Comparison of ENCODE assay signal across 20 mouse cellular contexts in the genomic region with DNA sequence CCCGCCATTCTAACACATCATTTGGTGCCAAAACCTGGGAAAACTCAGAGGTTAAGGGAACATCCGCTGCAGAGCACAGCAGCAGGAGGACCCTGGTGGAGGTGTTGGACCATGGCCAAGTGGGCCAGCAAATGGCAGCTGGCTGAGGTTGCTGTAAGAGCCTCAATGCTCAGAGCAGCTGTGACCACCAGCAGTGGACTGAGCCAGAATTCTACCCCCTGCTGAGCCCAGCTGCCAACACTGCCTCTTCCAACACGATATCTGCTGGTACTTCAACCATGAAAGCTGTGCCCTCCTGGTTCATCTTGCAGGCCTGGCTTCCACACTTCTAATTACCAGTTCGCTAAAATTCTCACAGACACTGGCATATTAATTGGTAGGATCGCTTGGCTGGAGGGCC. TPM values are rescaled to one million over a fixed set of nuclear protein-coding genes. Genes with fewer than 3 reads are reported as not detected.
DNase-seq lines count a peak whose midpoint lies in the region; ATAC-seq and TF ChIP-seq lines count a peak whose summit lies in the region.
"Not testable (repeated sequence)": the region's sequence is repeated elsewhere in the genome, so short reads cannot be mapped to it uniquely, and the experiment has no call there.
"Had no signal": no experiment of that assay in that cellular context is flagged by ENCODE, and none has a peak within 500 bp of the region (broad histone marks: within the 10 kb centered on the region; RNA-seq: fewer than 3 reads in every experiment).

No protein-coding gene starts in this region.

- not testable (repeated sequence) for H3K27ac ChIP-seq in embryonic facial prominence, embryonic 12.5 days; forebrain, embryonic 14.5 days (ENCODE audit: low read depth, low read length); hindbrain, postnatal 0 days; limb, embryonic 14.5 days (replicated peaks; ENCODE audit: low read depth, low read length); neural tube, embryonic 14.5 days (ENCODE audit: low read depth, low read length)

- TF ChIP-seq POLR2A in limb, embryonic 14.5 days (IDR thresholded peaks at IDR 0.05; ENCODE audit: borderline replicate concordance, extremely low read depth, insufficient read depth, insufficient read length) = not testable (repeated sequence)

- intact Hi-C loops in gastrocnemius, postnatal 14 days (cut with DNase I; ENCODE audit: low total_unique reads) = not testable (repeated sequence)

- not testable (repeated sequence) for H3K4me2 ChIP-seq in embryonic facial prominence, embryonic 12.5 days (replicated peaks); forebrain, embryonic 14.5 days (ENCODE audit: low read length); hindbrain, postnatal 0 days (ENCODE audit: low read depth, low read length); limb, embryonic 14.5 days (replicated peaks; ENCODE audit: low read depth, low read length, severe bottlenecking); neural tube, embryonic 14.5 days (ENCODE audit: low read depth, low read length)

- H3K27me3 ChIP-seq in embryonic facial prominence, embryonic 12.5 days; forebrain, embryonic 14.5 days (replicated peaks; ENCODE audit: control insufficient read depth, insufficient read depth, low read length); hindbrain, postnatal 0 days (ENCODE audit: insufficient read depth, low read length); limb, embryonic 14.5 days (ENCODE audit: control insufficient read depth, insufficient read depth, low read length); neural tube, embryonic 14.5 days (ENCODE audit: control insufficient read depth, insufficient read depth, low read length): not testable (repeated sequence)

- WGBS in embryonic facial prominence, embryonic 12.5 days = 76% methylated on average over 5 of the region's 5 CpGs
- WGBS in forebrain, embryonic 14.5 days = 52% methylated on average over 5 of the region's 5 CpGs
- 48% methylated on average over 5 of the region's 5 CpGs for WGBS in hindbrain, postnatal 0 days
- WGBS in limb, embryonic 14.5 days = 78% methylated on average over 5 of the region's 5 CpGs
- WGBS in neural tube, embryonic 14.5 days = 60% methylated on average over 5 of the region's 5 CpGs

- not testable (repeated sequence) for H3K9ac ChIP-seq in embryonic facial prominence, embryonic 12.5 days; forebrain, embryonic 14.5 days (ENCODE audit: low read length); hindbrain, postnatal 0 days (replicated peaks; ENCODE audit: low read length); limb, embryonic 14.5 days (ENCODE audit: low read depth, low read length, severe bottlenecking); neural tube, embryonic 14.5 days (replicated peaks; ENCODE audit: low read depth, low read length)

- H3K9me3 ChIP-seq in embryonic facial prominence, embryonic 12.5 days; forebrain, embryonic 14.5 days (replicated peaks; ENCODE audit: control insufficient read depth, low read length); hindbrain, postnatal 0 days (ENCODE audit: low read length); limb, embryonic 14.5 days (ENCODE audit: control insufficient read depth, low read length); neural tube, embryonic 14.5 days (ENCODE audit: control insufficient read depth, low read length): not testable (repeated sequence)

- not testable (repeated sequence) for TF ChIP-seq CTCF in hindbrain, postnatal 0 days (IDR thresholded peaks at IDR 0.05; ENCODE audit: low read depth)

- H3K4me1 ChIP-seq in embryonic facial prominence, embryonic 12.5 days; forebrain, embryonic 14.5 days (ENCODE audit: control insufficient read depth, insufficient read depth, low read length); hindbrain, postnatal 0 days (ENCODE audit: insufficient read depth, low read length); limb, embryonic 14.5 days (ENCODE audit: control insufficient read depth, insufficient read depth, low read length); neural tube, embryonic 14.5 days (ENCODE audit: control insufficient read depth, insufficient read depth, low read length): not testable (repeated sequence)

- 0 out of 2 replicates have a peak, but pooled peaks have one; percentile 22 for ATAC-seq in embryonic facial prominence, embryonic 12.5 days (ENCODE audit: insufficient number of reproducible peaks, insufficient read depth, low FRiP score, low TSS enrichment)
- peak; percentile 23; the same call in 1 of the 2 replicates for ATAC-seq in forebrain, embryonic 14.5 days
- peak; percentile 91 for ATAC-seq in hindbrain, postnatal 0 days
- ATAC-seq in limb, embryonic 14.5 days (ENCODE audit: low FRiP score, low read depth) = peak; percentile 44; the same call in 1 of the 2 replicates
- ATAC-seq in neural tube, embryonic 14.5 days (ENCODE audit: low read depth) = peak; percentile 72

- peak; percentile 4 for DNase-seq in Muller cell, postnatal 12 days (ENCODE audit: inconsistent ontology term)
- peak; percentile 0 for DNase-seq in forebrain, embryonic 14.5 days (ENCODE audit: low spot score)
- peak; percentile 4 for DNase-seq in gastrocnemius, postnatal 14 days
- DNase-seq in hindbrain, postnatal 0 days (ENCODE audit: low spot score) = peak; percentile 54
- not testable (repeated sequence) for DNase-seq in limb, embryonic 14.5 days (ENCODE audit: low spot score)
- peak; percentile 4 to 48 for DNase-seq in lung, postnatal 4 days

- H3K36me3 ChIP-seq in embryonic facial prominence, embryonic 12.5 days; forebrain, embryonic 14.5 days (ENCODE audit: control insufficient read depth, insufficient read depth, low read length); hindbrain, postnatal 0 days (ENCODE audit: insufficient read depth, low read length); limb, embryonic 14.5 days (ENCODE audit: control insufficient read depth, insufficient read depth, low read length); neural tube, embryonic 14.5 days (ENCODE audit: control insufficient read depth, insufficient read depth, low read length): not testable (repeated sequence)

- H3K4me3 ChIP-seq in embryonic facial prominence, embryonic 12.5 days; forebrain, embryonic 14.5 days (ENCODE audit: low read depth, low read length); hindbrain, postnatal 0 days (ENCODE audit: low read length); limb, embryonic 14.5 days (replicated peaks; ENCODE audit: low read length); neural tube, embryonic 14.5 days (ENCODE audit: low read depth, low read length): not testable (repeated sequence)

RNA-seq across cellular contexts. Expression of gene Gbp10, which starts 1.6 kb away (rescaled TPM):
- polyA plus RNA-seq in embryonic facial prominence, embryonic 12.5 days (2016; fragmentation: Nextera tagmentation; extraction: Ambion mirVana) = 0.22 and 0.52 TPM in 2 replicates
- polyA plus RNA-seq in forebrain, embryonic 14.5 days (2014; fragmentation: Nextera tagmentation; extraction: Ambion mirVana) = 0.41 and 0.75 TPM in 2 replicates
- under 1 TPM; 0.10 to 0.64 TPM for total RNA-seq in gastrocnemius, postnatal 14 days (2021)
- 1.6 and 1.9 TPM in 2 replicates for total RNA-seq in hindbrain, postnatal 0 days (2014; rRNA removed)
- polyA plus RNA-seq in hindbrain, postnatal 0 days (2015; fragmentation: Nextera tagmentation; extraction: Ambion mirVana) = 0.55 and 0.61 TPM in 2 replicates
- 0.31 and 0.68 TPM in 2 replicates for polyA plus RNA-seq in limb, embryonic 14.5 days (2012; rRNA removed)
- 0.25 TPM in 1 of 2 replicates, not detected in the other for polyA plus RNA-seq in limb, embryonic 14.5 days (2014; fragmentation: Nextera tagmentation; extraction: Ambion mirVana)
- polyA plus RNA-seq in neural tube, embryonic 14.5 days (2014; fragmentation: Nextera tagmentation; extraction: Ambion mirVana) = 2.6 TPM in 1 of 2 replicates, not detected in the other
- total RNA-seq: common myeloid progenitor, adult 5-6 weeks; layer of hippocampus, postnatal 36 days had no signal
- polyA plus RNA-seq: heart, embryonic 11.5 days; intestine, embryonic 15.5 days; kidney, embryonic 16.5 days; limb, embryonic 10.5 days; lung, postnatal 0 days had no signal

RNA-seq across cellular contexts. Expression of gene Gm43302, which starts 52.5 kb away (rescaled TPM):
- not detected in 2 replicates for polyA plus RNA-seq in embryonic facial prominence, embryonic 12.5 days (2016; fragmentation: Nextera tagmentation; extraction: Ambion mirVana)
- polyA plus RNA-seq in forebrain, embryonic 14.5 days (2014; fragmentation: Nextera tagmentation; extraction: Ambion mirVana) = 0.39 and 0.74 TPM in 2 replicates
- not detected for total RNA-seq in gastrocnemius, postnatal 14 days (2021)
- 0.47 TPM in 1 of 2 replicates, not detected in the other for total RNA-seq in hindbrain, postnatal 0 days (2014; rRNA removed)
- not detected in 2 replicates for polyA plus RNA-seq in hindbrain, postnatal 0 days (2015; fragmentation: Nextera tagmentation; extraction: Ambion mirVana)
- 0.34 and 0.72 TPM in 2 replicates for polyA plus RNA-seq in limb, embryonic 14.5 days (2012; rRNA removed)
- not detected in 2 replicates for polyA plus RNA-seq in limb, embryonic 14.5 days (2014; fragmentation: Nextera tagmentation; extraction: Ambion mirVana)
- 0.06 TPM in 1 of 2 replicates, not detected in the other for polyA plus RNA-seq in neural tube, embryonic 14.5 days (2014; fragmentation: Nextera tagmentation; extraction: Ambion mirVana)
- total RNA-seq: common myeloid progenitor, adult 5-6 weeks; ES-E14; heart, adult 18-20 months; layer of hippocampus, adult 8-10 months; layer of hippocampus, postnatal 36 days had no signal
- polyA plus RNA-seq: C2C12; heart, embryonic 11.5 days; heart, embryonic 16.5 days; kidney, embryonic 16.5 days; limb, embryonic 10.5 days had no signal

RNA-seq across cellular contexts. Expression of gene Gbp6, which starts 52.5 kb away (rescaled TPM):
- 0.78 and 0.90 TPM in 2 replicates for polyA plus RNA-seq in embryonic facial prominence, embryonic 12.5 days (2016; fragmentation: Nextera tagmentation; extraction: Ambion mirVana)
- polyA plus RNA-seq in forebrain, embryonic 14.5 days (2014; fragmentation: Nextera tagmentation; extraction: Ambion mirVana) = 1.7 and 1.9 TPM in 2 replicates
- 1 to 10 TPM in 1 of 2 experiments, under 1 TPM in 1; 0.70 to 1.0 TPM for total RNA-seq in gastrocnemius, postnatal 14 days (2021)
- 2.3 and 3.9 TPM in 2 replicates for total RNA-seq in hindbrain, postnatal 0 days (2014; rRNA removed)
- 2.1 and 3.0 TPM in 2 replicates for polyA plus RNA-seq in hindbrain, postnatal 0 days (2015; fragmentation: Nextera tagmentation; extraction: Ambion mirVana)
- polyA plus RNA-seq in limb, embryonic 14.5 days (2012; rRNA removed) = 1.4 and 2.0 TPM in 2 replicates
- polyA plus RNA-seq in limb, embryonic 14.5 days (2014; fragmentation: Nextera tagmentation; extraction: Ambion mirVana) = 1.9 and 3.2 TPM in 2 replicates
- 0.19 and 5.4 TPM in 2 replicates for polyA plus RNA-seq in neural tube, embryonic 14.5 days (2014; fragmentation: Nextera tagmentation; extraction: Ambion mirVana)
- total RNA-seq: ES-E14 had no signal
- polyA plus RNA-seq: limb, embryonic 10.5 days had no signal

Comparison
In these comparisons a context has a peak if more than half of its experiments do, and no peak if none do; other contexts are left out.
1. ATAC-seq: peak in every context shown above with its lines; median percentile 91 in hindbrain, postnatal 0 days; 72 in neural tube, embryonic 14.5 days; 44 in limb, embryonic 14.5 days; 23 in forebrain, embryonic 14.5 days; 22 in embryonic facial prominence, embryonic 12.5 days.